Mouse (Mus musculus) kidney, embryonic 14.5 days (tissue): ENCODE results near the gene Bud13. TPM values are rescaled to one million over a fixed set of nuclear protein-coding genes. Genes with fewer than 3 reads are reported as not detected.

Experiments
- ATAC-seq: fragments of 200-750 bp; cut with Nextera tagmentation; 2 replicates; pipeline ENCODE4 v1.8.0; 2017; ENCODE audit warnings: moderate number of reproducible peaks, mild to moderate bottlenecking, moderate TSS enrichment, moderate library complexity; ENCODE audit not compliant: low FRiP score, low TSS enrichment
- H3K27ac ChIP-seq: fragments of 300-500 bp; sonication (generic); 2 replicates; pipeline ENCODE4 v1.5.1; 2014; ENCODE audit warnings: low read depth, mild to moderate bottlenecking, low read length, moderate library complexity, mixed read lengths
- H3K27me3 ChIP-seq: fragments of 300-500 bp; sonication (generic); 2 replicates; pipeline ENCODE4 v1.6.1; 2014; ENCODE audit warnings: mild to moderate bottlenecking, low read length; ENCODE audit not compliant: control insufficient read depth, insufficient read depth
- H3K36me3 ChIP-seq: fragments of 300-500 bp; sonication (generic); 2 replicates; pipeline ENCODE4 v1.6.1; 2014; ENCODE audit warnings: low read length, mixed read lengths; ENCODE audit not compliant: control insufficient read depth, insufficient read depth
- H3K4me1 ChIP-seq: fragments of 300-500 bp; sonication (generic); 2 replicates; pipeline ENCODE4 v1.6.1; 2014; ENCODE audit warnings: low read length, mixed read lengths; ENCODE audit not compliant: control insufficient read depth, insufficient read depth
- H3K4me2 ChIP-seq: fragments of 300-500 bp; sonication (generic); replicated peaks from 2 replicates; pipeline ENCODE4 v1.6.1; 2014; ENCODE audit warnings: low read depth, mild to moderate bottlenecking, low read length
- H3K4me3 ChIP-seq: fragments of 300-500 bp; sonication (generic); 2 replicates; pipeline ENCODE4 v1.5.1; 2014; ENCODE audit warnings: mild to moderate bottlenecking, low read length
- H3K9ac ChIP-seq: fragments of 300-500 bp; sonication (generic); 2 replicates; pipeline ENCODE4 v1.6.1; 2014; ENCODE audit warnings: low read depth, mild to moderate bottlenecking, low read length, moderate library complexity
- H3K9me3 ChIP-seq: fragments of 300-500 bp; sonication (generic); 2 replicates; pipeline ENCODE4 v1.6.1; 2016; ENCODE audit warnings: low read length; ENCODE audit not compliant: control insufficient read depth
- WGBS: fragments of 180-500 bp; shearing (Covaris S2); extraction: QIAGEN DNeasy Blood & Tissue Kit; methylation state at CpG from one replicate; pipeline ENCODE4 v1.1.7; 2014; 5-methylcytosine and 5-hydroxymethylcytosine counted together
- polyA plus RNA-seq: library from polyadenylated mRNA; unstranded; fragments of >200 nt; fragmentation: Nextera tagmentation; extraction: Ambion mirVana; gene quantifications from 2 replicates; pipeline ENCODE4 v1.2.1, GENCODE M21; 2014

Bud13 gene
- polyA plus RNA-seq, 1 experiment from 2014 or later, result 28.6 TPM

- H3K4me2 ChIP-seq, result no peak overlapping the region
- no peak overlapping the region for H3K9ac ChIP-seq
- H3K27ac ChIP-seq, result no peak overlapping the region
- 0 out of 2 replicates have a peak, but pooled peaks have one; percentile 55 for ATAC-seq
- no peaks in the 10 kb centered on the region for H3K36me3 ChIP-seq
- no peaks in the 10 kb centered on the region for H3K27me3 ChIP-seq
- H3K4me3 ChIP-seq, result no peak overlapping the region
- H3K9me3 ChIP-seq, result no peaks in the 10 kb centered on the region
- 25% methylated on average over 11 of the region's 11 CpGs for WGBS
- H3K4me1 ChIP-seq, result no peaks in the 10 kb centered on the region
Observed at GRCm38 (mm10) chr9:46246752-46247324, 36.0 kb upstream of the Bud13 start.

- no peak overlapping the region for H3K27ac ChIP-seq
- no peak overlapping the region for H3K4me3 ChIP-seq
- no peaks in the 10 kb centered on the region for H3K27me3 ChIP-seq
- no peaks in the 10 kb centered on the region for H3K9me3 ChIP-seq
- H3K4me2 ChIP-seq, result no peak overlapping the region
- no peaks in the 10 kb centered on the region for H3K4me1 ChIP-seq
- no peak for ATAC-seq
- H3K36me3 ChIP-seq, result no peaks in the 10 kb centered on the region
- H3K9ac ChIP-seq, result no peak overlapping the region
- 91% methylated on average over 7 of the region's 7 CpGs for WGBS
Observed at GRCm38 (mm10) chr9:46256177-46256576, 26.6 kb upstream of the Bud13 start.

GRCm38 (mm10) chr9:46256658-46257385 is 26.0 kb upstream of the Bud13 start:
- 86% methylated on average over 10 of the region's 10 CpGs for WGBS
- Histone ChIP-seq H3K4me1 (no peaks in the 10 kb centered on the region), H3K27me3 (no peaks in the 10 kb centered on the region), H3K4me2 (no peak overlapping the region), H3K9me3 (no peaks in the 10 kb centered on the region), H3K9ac (no peak overlapping the region), H3K4me3 (no peak overlapping the region), H3K36me3 (no peaks in the 10 kb centered on the region), H3K27ac (no peak overlapping the region)
- ATAC-seq, result no peak

GRCm38 (mm10) chr9:46257546-46257945 is 25.3 kb upstream of the Bud13 start:
- H3K9me3 ChIP-seq, result no peaks in the 10 kb centered on the region
- no peak for ATAC-seq
- H3K4me3 ChIP-seq, result no peak overlapping the region
- no peaks in the 10 kb centered on the region for H3K4me1 ChIP-seq
- no peak overlapping the region for H3K27ac ChIP-seq
- no peak overlapping the region for H3K4me2 ChIP-seq
- 77% methylated on average over 3 of the region's 3 CpGs for WGBS
- H3K9ac ChIP-seq, result no peak overlapping the region
- H3K27me3 ChIP-seq, result no peaks in the 10 kb centered on the region
- no peaks in the 10 kb centered on the region for H3K36me3 ChIP-seq

GRCm38 (mm10) chr9:46259111-46259510 is 23.7 kb upstream of the Bud13 start:
- Histone ChIP-seq H3K4me3 (no peak overlapping the region), H3K4me2 (no peak overlapping the region), H3K4me1 (no peaks in the 10 kb centered on the region), H3K27me3 (no peaks in the 10 kb centered on the region), H3K36me3 (no peaks in the 10 kb centered on the region), H3K9me3 (no peaks in the 10 kb centered on the region), H3K9ac (no peak overlapping the region), H3K27ac (no peak overlapping the region)
- WGBS, result 88% methylated on average over 6 of the region's 6 CpGs
- ATAC-seq, result no peak

- Histone ChIP-seq H3K4me2 (no peak overlapping the region), H3K27me3 (no peaks in the 10 kb centered on the region), H3K36me3 (no peaks in the 10 kb centered on the region), H3K9ac (no peak overlapping the region), H3K27ac (no peak overlapping the region), H3K4me1 (no peaks in the 10 kb centered on the region), H3K9me3 (no peaks in the 10 kb centered on the region), H3K4me3 (no peak overlapping the region)
- 93% methylated on average over 7 of the region's 7 CpGs for WGBS
- ATAC-seq, result no peak
Observed at GRCm38 (mm10) chr9:46261131-46261530, 21.7 kb upstream of the Bud13 start.

GRCm38 (mm10) chr9:46268343-46268873 is 14.4 kb upstream of the Bud13 start, which contains the start of gene Apoa5:
Gene Apoa5 (plus strand): TSS chr9:46268633.
- ATAC-seq, result no peak
- 63% methylated on average over 7 of the region's 7 CpGs for WGBS
- H3K27me3 ChIP-seq, result peaks cover 9% of the 10 kb centered on the region; the same call in 1 of the 2 replicates
- no peaks in the 10 kb centered on the region for H3K36me3 ChIP-seq
- no peak within 1 kb of the TSS for H3K27ac ChIP-seq
- no peaks in the 10 kb centered on the region for H3K9me3 ChIP-seq
- H3K4me1 ChIP-seq, result 0 out of 2 replicates have a peak, but pooled peaks cover 8% of the 10 kb centered on the region
- no peak within 1 kb of the TSS for H3K4me3 ChIP-seq
- H3K9ac ChIP-seq, result no peak within 1 kb of the TSS
- H3K4me2 ChIP-seq, result no peak within 1 kb of the TSS

GRCm38 (mm10) chr9:46269125-46269524 is 13.7 kb upstream of the Bud13 start:
- Histone ChIP-seq H3K9ac (no peak overlapping the region), H3K27ac (no peak overlapping the region), H3K27me3 (peaks cover 9% of the 10 kb centered on the region; the same call in 1 of the 2 replicates), H3K4me3 (no peak overlapping the region), H3K36me3 (no peaks in the 10 kb centered on the region), H3K9me3 (no peaks in the 10 kb centered on the region), H3K4me1 (peaks cover 14% of the 10 kb centered on the region), H3K4me2 (no peak overlapping the region)
- no peak for ATAC-seq
- 91% methylated on average over 5 of the region's 5 CpGs for WGBS

GRCm38 (mm10) chr9:46270782-46271181 is 12.0 kb upstream of the Bud13 start:
- Histone ChIP-seq H3K36me3 (peaks cover 8% of the 10 kb centered on the region), H3K4me3 (no peak overlapping the region), H3K9me3 (no peaks in the 10 kb centered on the region), H3K9ac (no peak overlapping the region), H3K4me1 (peaks cover 14% of the 10 kb centered on the region), H3K27me3 (peaks cover 9% of the 10 kb centered on the region; the same call in 1 of the 2 replicates), H3K27ac (no peak overlapping the region), H3K4me2 (no peak overlapping the region)
- no peak for ATAC-seq
- WGBS, result 88% methylated on average over 4 of the region's 4 CpGs
